Mouse (Mus musculus) left cerebral cortex, postnatal 14 days (tissue): ENCODE measurements at regions not wholly inside any gene's neighbourhood (a gene's known extent, or its start where the extent isn't known, plus 50 kb on each side); places are given as distances from the start of the nearest gene placed in this dataset.

Source experiments
- DNase-seq, 2 experiments: peaks; one replicate each; pipeline ENCODE4 v3.0.0; 2021 to 2022; ENCODE audit warnings: low spot score in 2 of 2, mixed read lengths in 1 of 2
- intact Hi-C: fragments of 180-260 bp; cut with DNase I; formaldehyde crosslinking; loops from one replicate; pipeline ENCODE4 v1.15.1; 2025

- intact Hi-C loops = no loop called here
- no peak for DNase-seq
Measured at GRCm38 (mm10) chr15:67410012-67410411, 909.3 kb upstream of the Lrrc6 start.

GRCm38 (mm10) chr15:67408871-67409559, 908.3 kb upstream of the Lrrc6 start:
- intact Hi-C loops = no loop called here
- no peak for DNase-seq

- intact Hi-C loops = no loop called here
- DNase-seq = no peak
Measured at GRCm38 (mm10) chr15:67407244-67407643, 906.5 kb upstream of the Lrrc6 start.

GRCm38 (mm10) chr15:67405523-67405922, 904.8 kb upstream of the Lrrc6 start:
- no peak for DNase-seq
- intact Hi-C loops = no loop called here

- no peak for DNase-seq
- intact Hi-C loops = no loop called here
Measured at GRCm38 (mm10) chr15:67405011-67405410, 904.3 kb upstream of the Lrrc6 start.

- DNase-seq = no peak
- intact Hi-C loops = no loop called here
Measured at GRCm38 (mm10) chr15:67402310-67402709, 901.6 kb upstream of the Lrrc6 start.

GRCm38 (mm10) chr15:67397269-67397668, 896.6 kb upstream of the Lrrc6 start:
- intact Hi-C loops = no loop called here
- no peak for DNase-seq

- intact Hi-C loops = no loop called here
- no peak for DNase-seq
Measured at GRCm38 (mm10) chr15:67395114-67395513, 894.4 kb upstream of the Lrrc6 start.

GRCm38 (mm10) chr15:67391918-67392317, 891.2 kb upstream of the Lrrc6 start:
- intact Hi-C loops = no loop called here
- no peak for DNase-seq

- intact Hi-C loops = no loop called here
- no peak for DNase-seq
Measured at GRCm38 (mm10) chr15:67388514-67388913, 887.8 kb upstream of the Lrrc6 start.

GRCm38 (mm10) chr15:67386896-67387295, 886.2 kb upstream of the Lrrc6 start:
- DNase-seq = no peak
- intact Hi-C loops = no loop called here

- no peak for DNase-seq
- intact Hi-C loops = no loop called here
Measured at GRCm38 (mm10) chr15:67373599-67373998, 872.9 kb upstream of the Lrrc6 start.

GRCm38 (mm10) chr15:67373030-67373429, 872.3 kb upstream of the Lrrc6 start:
- intact Hi-C loops = no loop called here
- DNase-seq = no peak

- intact Hi-C loops = no loop called here
- DNase-seq = no peak
Measured at GRCm38 (mm10) chr15:67364099-67364756, 863.5 kb upstream of the Lrrc6 start.

GRCm38 (mm10) chr15:67361012-67361571, 860.4 kb upstream of the Lrrc6 start:
- intact Hi-C loops = no loop called here
- DNase-seq = no peak

- DNase-seq = no peak
- intact Hi-C loops = no loop called here
Measured at GRCm38 (mm10) chr15:67357867-67358266, 857.2 kb upstream of the Lrrc6 start.

- intact Hi-C loops = no loop called here
- no peak for DNase-seq
Measured at GRCm38 (mm10) chr15:67355334-67355733, 854.6 kb upstream of the Lrrc6 start.

GRCm38 (mm10) chr15:67354598-67355159, 854.0 kb upstream of the Lrrc6 start:
- intact Hi-C loops = no loop called here

GRCm38 (mm10) chr15:67349501-67349900, 848.8 kb upstream of the Lrrc6 start:
- DNase-seq = no peak
- intact Hi-C loops = no loop called here

More at GRCm38 (mm10) chr15:67354598-67355159, 854.0 kb upstream of the Lrrc6 start:
- DNase-seq = no peak
